Mouse (Mus musculus): ENCODE data around the gene Pde4b. TPM values are rescaled to one million over a fixed set of nuclear protein-coding genes. Genes with fewer than 3 reads are reported as not detected.
"Not testable (repeated sequence)": the region's sequence is repeated elsewhere in the genome, so short reads cannot be mapped to it uniquely, and the experiment has no call there.

Pde4b gene
- 10 to 100 TPM; 60.0 to 67.1 TPM for total RNA-seq (2021)
- long read RNA-seq, transcript Pde4b-202 (10 exons, 2,465 nt), result major isoform, 7 of 26 reads
- long read RNA-seq, transcript Pde4b-203 (10 exons, 2,756 nt), result major isoform, 7 of 26 reads
- long read RNA-seq, partial matches to known transcripts, result 5 of 26 reads
- long read RNA-seq, other reads (novel, unspliced or antisense), result 3 of 26 reads

GRCm38 (mm10) chr4:102087091-102087565 is at the start of gene Pde4b:
Gene Pde4b (plus strand): TSS chr4:102087543.
- DNase-seq (ENCODE audit: low spot score in 2 of 2), result peak in 1 of 2 experiments; percentile 4

GRCm38 (mm10) chr4:102040190-102040589 is 47.2 kb upstream of the Pde4b start:
- DNase-seq (ENCODE audit: low spot score in 2 of 2), result no peak

GRCm38 (mm10) chr4:102045183-102046140 is 41.9 kb upstream of the Pde4b start:
- no peak for DNase-seq (ENCODE audit: low spot score in 2 of 2)

- not testable (repeated sequence) for DNase-seq (ENCODE audit: low spot score in 2 of 2)
Measured at GRCm38 (mm10) chr4:102049368-102049767, 38.0 kb upstream of the Pde4b start.

GRCm38 (mm10) chr4:102061322-102061721 is 26.0 kb upstream of the Pde4b start:
- DNase-seq (ENCODE audit: low spot score in 2 of 2), result no peak

GRCm38 (mm10) chr4:102069314-102069713 is 18.0 kb upstream of the Pde4b start:
- no peak for DNase-seq (ENCODE audit: low spot score in 2 of 2)

- no peak for DNase-seq (ENCODE audit: low spot score in 2 of 2)
Measured at GRCm38 (mm10) chr4:102086336-102086735, 1.0 kb upstream of the Pde4b start.

GRCm38 (mm10) chr4:102087566-102088234 is 357 bp downstream of the Pde4b start:
- peak; percentile 34 to 48 for DNase-seq (ENCODE audit: low spot score in 2 of 2)

GRCm38 (mm10) chr4:102088235-102088867 is 1.0 kb downstream of the Pde4b start:
- peak in 1 of 2 experiments; percentile 27 for DNase-seq (ENCODE audit: low spot score in 2 of 2)

- DNase-seq (ENCODE audit: low spot score in 2 of 2), result no peak
Measured at GRCm38 (mm10) chr4:102095851-102096250, 8.5 kb downstream of the Pde4b start.

- no peak for DNase-seq (ENCODE audit: low spot score in 2 of 2)
Measured at GRCm38 (mm10) chr4:102102241-102102640, 14.9 kb downstream of the Pde4b start.

- DNase-seq (ENCODE audit: low spot score in 2 of 2), result no peak
Measured at GRCm38 (mm10) chr4:102104534-102105014, 17.2 kb downstream of the Pde4b start.

GRCm38 (mm10) chr4:102106771-102107170 is 19.4 kb downstream of the Pde4b start:
- no peak for DNase-seq (ENCODE audit: low spot score in 2 of 2)

- no peak for DNase-seq (ENCODE audit: low spot score in 2 of 2)
Measured at GRCm38 (mm10) chr4:102119454-102119853, 32.1 kb downstream of the Pde4b start.

- no peak for DNase-seq (ENCODE audit: low spot score in 2 of 2)
Measured at GRCm38 (mm10) chr4:102136366-102136849, 49.1 kb downstream of the Pde4b start.

- DNase-seq (ENCODE audit: low spot score in 2 of 2), result no peak
Measured at GRCm38 (mm10) chr4:102138346-102138745, 51.0 kb downstream of the Pde4b start.

- DNase-seq (ENCODE audit: low spot score in 2 of 2), result no peak
Measured at GRCm38 (mm10) chr4:102141241-102141640, 53.9 kb downstream of the Pde4b start.

GRCm38 (mm10) chr4:102148766-102149165 is 61.4 kb downstream of the Pde4b start:
- DNase-seq (ENCODE audit: low spot score in 2 of 2), result no peak

- no peak for DNase-seq (ENCODE audit: low spot score in 2 of 2)
Measured at GRCm38 (mm10) chr4:102159178-102159577, 71.8 kb downstream of the Pde4b start.

- DNase-seq (ENCODE audit: low spot score in 2 of 2), result no peak
Measured at GRCm38 (mm10) chr4:102171636-102172035, 84.3 kb downstream of the Pde4b start.

GRCm38 (mm10) chr4:102172711-102173213 is 85.4 kb downstream of the Pde4b start:
- DNase-seq (ENCODE audit: low spot score in 2 of 2), result no peak

Data from layer of hippocampus, postnatal 10 days (tissue).